Mouse (Mus musculus) forebrain, embryonic 15.5 days (tissue): ENCODE measurements at regions not wholly inside any gene's neighbourhood (a gene's known extent, or its start where the extent isn't known, plus 50 kb on each side); places are given as distances from the start of the nearest gene placed in this dataset.

Experiments
- ATAC-seq: fragments of 200-750 bp; cut with Nextera tagmentation; replicated peaks from 2 replicates; pipeline ENCODE4 v1.8.0; 2017; ENCODE audit warnings: mild to moderate bottlenecking, moderate TSS enrichment, moderate library complexity
- H3K27ac ChIP-seq: fragments of 300-500 bp; sonication (generic); replicated peaks from 2 replicates; pipeline ENCODE4 v1.5.1; 2015; ENCODE audit warnings: mild to moderate bottlenecking, inconsistent platforms
- H3K27me3 ChIP-seq: fragments of 300-500 bp; sonication (generic); 2 replicates; pipeline ENCODE4 v1.6.1; 2015; ENCODE audit warnings: inconsistent platforms
- H3K36me3 ChIP-seq: fragments of 300-500 bp; sonication (generic); 2 replicates; pipeline ENCODE4 v1.6.1; 2015; ENCODE audit warnings: mild to moderate bottlenecking, inconsistent platforms
- H3K4me1 ChIP-seq: fragments of 300-500 bp; sonication (generic); 2 replicates; pipeline ENCODE4 v1.6.1; 2015; ENCODE audit warnings: inconsistent platforms
- H3K4me2 ChIP-seq: fragments of 300-500 bp; sonication (generic); replicated peaks from 2 replicates; pipeline ENCODE4 v1.6.1; 2015; ENCODE audit warnings: mild to moderate bottlenecking, inconsistent platforms
- H3K4me3 ChIP-seq: fragments of 300-500 bp; sonication (generic); 2 replicates; pipeline ENCODE4 v1.5.1; 2015; ENCODE audit warnings: mild to moderate bottlenecking, inconsistent platforms
- H3K9ac ChIP-seq: fragments of 300-500 bp; sonication (generic); replicated peaks from 2 replicates; pipeline ENCODE4 v1.6.1; 2015; ENCODE audit warnings: mild to moderate bottlenecking, inconsistent platforms
- H3K9me3 ChIP-seq: fragments of 300-500 bp; sonication (generic); 2 replicates; pipeline ENCODE4 v1.6.1; 2016; ENCODE audit warnings: inconsistent platforms
- WGBS: fragments of 180-500 bp; shearing (Covaris S2); methylation state at CpG from one replicate; pipeline ENCODE4 v1.1.7; 2015; ENCODE audit warnings: mixed read lengths; 5-methylcytosine and 5-hydroxymethylcytosine counted together

- Histone ChIP-seq H3K4me2 (no peak overlapping the region), H3K4me3 (no peak overlapping the region), H3K4me1 (no peaks in the 10 kb centered on the region), H3K9me3 (no peaks in the 10 kb centered on the region), H3K36me3 (no peaks in the 10 kb centered on the region), H3K27me3 (no peaks in the 10 kb centered on the region), H3K9ac (no peak overlapping the region), H3K27ac (no peak overlapping the region)
- ATAC-seq = no peak
- WGBS = 94% methylated on average over 19 of the region's 19 CpGs
Measured at GRCm38 (mm10) chr7:34546609-34547316, 109.8 kb downstream of the Kctd15 start.

- H3K9ac ChIP-seq = no peak overlapping the region
- WGBS = 39% methylated on average over 11 of the region's 11 CpGs
- no peak for ATAC-seq
- H3K4me1 ChIP-seq = no peaks in the 10 kb centered on the region
- no peak overlapping the region for H3K27ac ChIP-seq
- no peak overlapping the region for H3K4me3 ChIP-seq
- H3K36me3 ChIP-seq = no peaks in the 10 kb centered on the region
- H3K9me3 ChIP-seq = no peaks in the 10 kb centered on the region
- no peaks in the 10 kb centered on the region for H3K27me3 ChIP-seq
- H3K4me2 ChIP-seq = no peak overlapping the region
Measured at GRCm38 (mm10) chr7:34545906-34546305, 110.6 kb downstream of the Kctd15 start.

GRCm38 (mm10) chr7:34541906-34542305, 114.6 kb downstream of the Kctd15 start:
- Histone ChIP-seq H3K36me3 (no peaks in the 10 kb centered on the region), H3K4me2 (no peak overlapping the region), H3K9ac (no peak overlapping the region), H3K4me3 (no peak overlapping the region), H3K4me1 (no peaks in the 10 kb centered on the region; the same call in 1 of the 2 replicates), H3K27me3 (no peaks in the 10 kb centered on the region), H3K27ac (no peak overlapping the region), H3K9me3 (no peaks in the 10 kb centered on the region)
- 82% methylated on average over 4 of the region's 4 CpGs for WGBS
- no peak for ATAC-seq

GRCm38 (mm10) chr7:34541000-34541399, 115.5 kb downstream of the Kctd15 start:
- H3K27me3 ChIP-seq = no peaks in the 10 kb centered on the region
- H3K36me3 ChIP-seq = no peaks in the 10 kb centered on the region
- ATAC-seq = no peak
- WGBS = 92% methylated on average over 4 of the region's 4 CpGs
- no peaks in the 10 kb centered on the region; the same call in 1 of the 2 replicates for H3K4me1 ChIP-seq
- no peak overlapping the region for H3K9ac ChIP-seq
- H3K4me2 ChIP-seq = no peak overlapping the region
- no peaks in the 10 kb centered on the region for H3K9me3 ChIP-seq
- no peak overlapping the region for H3K4me3 ChIP-seq
- no peak overlapping the region for H3K27ac ChIP-seq

- no peak overlapping the region for H3K27ac ChIP-seq
- H3K36me3 ChIP-seq = no peaks in the 10 kb centered on the region
- ATAC-seq = no peak
- H3K9me3 ChIP-seq = no peaks in the 10 kb centered on the region
- WGBS = 96% methylated on average over 2 of the region's 2 CpGs
- H3K4me3 ChIP-seq = no peak overlapping the region
- H3K9ac ChIP-seq = no peak overlapping the region
- H3K4me1 ChIP-seq = no peaks in the 10 kb centered on the region; the same call in 1 of the 2 replicates
- no peak overlapping the region for H3K4me2 ChIP-seq
- H3K27me3 ChIP-seq = no peaks in the 10 kb centered on the region
Measured at GRCm38 (mm10) chr7:34539856-34540255, 116.7 kb downstream of the Kctd15 start.

- WGBS = 31% methylated on average over 20 of the region's 20 CpGs
- ATAC-seq = peak; percentile 82
- no peak overlapping the region for H3K27ac ChIP-seq
Measured at GRCm38 (mm10) chr7:34538310-34539055, 118.0 kb downstream of the Kctd15 start.

GRCm38 (mm10) chr7:34537122-34537521, 119.4 kb downstream of the Kctd15 start:
- H3K4me3 ChIP-seq = no peak overlapping the region

More at GRCm38 (mm10) chr7:34538310-34539055, 118.0 kb downstream of the Kctd15 start:
- Histone ChIP-seq H3K36me3 (no peaks in the 10 kb centered on the region), H3K4me3 (no peak overlapping the region), H3K4me2 (no peak overlapping the region), H3K9me3 (no peaks in the 10 kb centered on the region), H3K4me1 (no peaks in the 10 kb centered on the region; the same call in 1 of the 2 replicates), H3K27me3 (no peaks in the 10 kb centered on the region), H3K9ac (no peak overlapping the region)

GRCm38 (mm10) chr7:34534241-34534640, 122.3 kb downstream of the Kctd15 start:
- H3K36me3 ChIP-seq = no peaks in the 10 kb centered on the region
- H3K27ac ChIP-seq = no peak overlapping the region
- no peaks in the 10 kb centered on the region for H3K27me3 ChIP-seq
- no peak for ATAC-seq
- 70% methylated on average over 5 of the region's 5 CpGs for whole genome bisulfite sequencing
- no peak overlapping the region for H3K4me3 ChIP-seq
- no peak overlapping the region for H3K4me2 ChIP-seq
- no peaks in the 10 kb centered on the region; the same call in 1 of the 2 replicates for H3K4me1 ChIP-seq
- no peaks in the 10 kb centered on the region for H3K9me3 ChIP-seq
- H3K9ac ChIP-seq = no peak overlapping the region

More at GRCm38 (mm10) chr7:34537122-34537521, 119.4 kb downstream of the Kctd15 start:
- no peak overlapping the region for H3K27ac ChIP-seq
- ATAC-seq = no peak
- 82% methylated on average over 9 of the region's 9 CpGs for WGBS
- no peaks in the 10 kb centered on the region for H3K27me3 ChIP-seq
- H3K9me3 ChIP-seq = no peaks in the 10 kb centered on the region
- H3K36me3 ChIP-seq = no peaks in the 10 kb centered on the region
- H3K4me2 ChIP-seq = no peak overlapping the region
- H3K4me1 ChIP-seq = no peaks in the 10 kb centered on the region; the same call in 1 of the 2 replicates
- no peak overlapping the region for H3K9ac ChIP-seq

- WGBS = 92% methylated on average over 3 of the region's 3 CpGs
- H3K4me1 ChIP-seq = no peaks in the 10 kb centered on the region
Measured at GRCm38 (mm10) chr7:34531639-34532038, 124.9 kb downstream of the Kctd15 start.

GRCm38 (mm10) chr7:34507858-34508257, 114.7 kb upstream of the Lsm14a start:
- H3K9ac ChIP-seq = no peak overlapping the region
- H3K9me3 ChIP-seq = no peaks in the 10 kb centered on the region
- ATAC-seq = no peak
- no peaks in the 10 kb centered on the region for H3K4me1 ChIP-seq
- WGBS = 73% methylated on average over 2 of the region's 2 CpGs
- H3K36me3 ChIP-seq = no peaks in the 10 kb centered on the region
- no peaks in the 10 kb centered on the region for H3K27me3 ChIP-seq
- no peak overlapping the region for H3K27ac ChIP-seq
- no peak overlapping the region for H3K4me3 ChIP-seq
- no peak overlapping the region for H3K4me2 ChIP-seq

More at GRCm38 (mm10) chr7:34531639-34532038, 124.9 kb downstream of the Kctd15 start:
- no peaks in the 10 kb centered on the region for H3K27me3 ChIP-seq
- H3K27ac ChIP-seq = no peak overlapping the region
- no peak overlapping the region for H3K9ac ChIP-seq
- no peak for ATAC-seq
- H3K9me3 ChIP-seq = no peaks in the 10 kb centered on the region
- H3K36me3 ChIP-seq = no peaks in the 10 kb centered on the region
- H3K4me2 ChIP-seq = no peak overlapping the region
- H3K4me3 ChIP-seq = no peak overlapping the region

GRCm38 (mm10) chr7:34506816-34507215, 113.7 kb upstream of the Lsm14a start:
- no peaks in the 10 kb centered on the region for H3K4me1 ChIP-seq
- no peaks in the 10 kb centered on the region for H3K36me3 ChIP-seq
- no peak overlapping the region for H3K27ac ChIP-seq
- H3K9ac ChIP-seq = no peak overlapping the region
- 70% methylated on average over 4 of the region's 4 CpGs for WGBS
- no peaks in the 10 kb centered on the region for H3K27me3 ChIP-seq
- no peak overlapping the region for H3K4me2 ChIP-seq
- ATAC-seq = no peak
- no peaks in the 10 kb centered on the region for H3K9me3 ChIP-seq
- no peak overlapping the region for H3K4me3 ChIP-seq

GRCm38 (mm10) chr7:34493892-34494291, 100.8 kb upstream of the Lsm14a start:
- Histone ChIP-seq H3K4me2 (no peak overlapping the region), H3K4me1 (no peaks in the 10 kb centered on the region), H3K27me3 (no peaks in the 10 kb centered on the region), H3K9me3 (no peaks in the 10 kb centered on the region), H3K9ac (no peak overlapping the region), H3K4me3 (no peak overlapping the region), H3K36me3 (no peaks in the 10 kb centered on the region), H3K27ac (no peak overlapping the region)
- ATAC-seq = no peak
- WGBS = 64% methylated on average over 10 of the region's 10 CpGs
